Mouse (Mus musculus) c-Kit-positive CD71-positive TER-119-negative erythroid progenitor cells, embryonic 14.5 days (primary cell): Measurements from ENCODE around the gene March11.

Experiments used
- DNase-seq: peaks from one replicate; pipeline ENCODE4 v3.0.0-alpha.2; 2013; ENCODE audit warnings: low read depth

March11 gene

GRCm38 (mm10) chr15:26374232-26374631 lies 65.4 kb downstream of the March11 start:
- no peak for DNase-seq

GRCm38 (mm10) chr15:26374946-26375345 lies 66.1 kb downstream of the March11 start:
- no peak for DNase-seq

- no peak for DNase-seq
These were observed 68.5 kb downstream of the March11 start for GRCm38 (mm10) chr15:26377355-26377754.

GRCm38 (mm10) chr15:26378879-26379278 lies 70.0 kb downstream of the March11 start:
- DNase-seq: no peak

GRCm38 (mm10) chr15:26379831-26380230 lies 71.0 kb downstream of the March11 start:
- no peak for DNase-seq

GRCm38 (mm10) chr15:26380844-26381243 lies 72.0 kb downstream of the March11 start:
- DNase-seq: no peak

GRCm38 (mm10) chr15:26390001-26390400 lies 81.2 kb downstream of the March11 start:
- no peak for DNase-seq

GRCm38 (mm10) chr15:26396556-26396955 lies 87.7 kb downstream of the March11 start:
- DNase-seq: no peak

- DNase-seq: no peak
These were observed 116.4 kb downstream of the March11 start for GRCm38 (mm10) chr15:26425284-26425683.

- DNase-seq: no peak
These were observed 117.4 kb downstream of the March11 start for GRCm38 (mm10) chr15:26426231-26426630.

GRCm38 (mm10) chr15:26430565-26430964 lies 121.7 kb downstream of the March11 start:
- no peak for DNase-seq

- DNase-seq: no peak
These were observed 123.8 kb downstream of the March11 start for GRCm38 (mm10) chr15:26432676-26433075.

- no peak for DNase-seq
These were observed 126.9 kb downstream of the March11 start for GRCm38 (mm10) chr15:26435725-26436124.

GRCm38 (mm10) chr15:26437113-26437512 lies 128.3 kb downstream of the March11 start:
- no peak for DNase-seq
